Mouse (Mus musculus) hindbrain, embryonic 14.5 days (tissue): Measurements from ENCODE around the gene Vps4b. TPM values are rescaled to one million over a fixed set of nuclear protein-coding genes. Genes with fewer than 3 reads are reported as not detected.

ENCODE experiments used
- ATAC-seq: fragments of 200-750 bp; cut with Nextera tagmentation; 2 replicates; pipeline ENCODE4 v1.8.0; 2017; ENCODE audit warnings: moderate number of reproducible peaks, mild to moderate bottlenecking, moderate TSS enrichment, moderate library complexity; ENCODE audit not compliant: low FRiP score
- DNase-seq: peaks from one replicate; pipeline ENCODE4 v3.0.0-alpha.2; 2015; ENCODE audit warnings: low spot score
- H3K27ac ChIP-seq: fragments of 300-500 bp; sonication (generic); 2 replicates; pipeline ENCODE4 v1.5.1; 2014; ENCODE audit warnings: mild to moderate bottlenecking, moderate library complexity
- H3K27me3 ChIP-seq: fragments of 300-500 bp; sonication (generic); 2 replicates; pipeline ENCODE4 v1.6.1; 2014; ENCODE audit warnings: mild to moderate bottlenecking, low read length, mixed read lengths; ENCODE audit not compliant: control insufficient read depth, insufficient read depth
- H3K36me3 ChIP-seq: fragments of 300-500 bp; sonication (generic); replicated peaks from 2 replicates; pipeline ENCODE4 v1.6.1; 2014; ENCODE audit not compliant: control insufficient read depth, insufficient read depth
- H3K4me1 ChIP-seq: fragments of 300-500 bp; sonication (generic); replicated peaks from 2 replicates; pipeline ENCODE4 v1.6.1; 2014; ENCODE audit warnings: antibody characterized with exemption, low read length, mixed read lengths; ENCODE audit not compliant: control insufficient read depth, insufficient read depth
- H3K4me2 ChIP-seq: fragments of 300-500 bp; sonication (generic); replicated peaks from 2 replicates; pipeline ENCODE4 v1.6.1; 2014; ENCODE audit warnings: mild to moderate bottlenecking, moderate library complexity
- H3K4me3 ChIP-seq: fragments of 300-500 bp; sonication (generic); replicated peaks from 2 replicates; pipeline ENCODE4 v1.5.1; 2014; ENCODE audit warnings: mild to moderate bottlenecking, low read length
- H3K9ac ChIP-seq: fragments of 300-500 bp; sonication (generic); 2 replicates; pipeline ENCODE4 v1.6.1; 2014
- H3K9me3 ChIP-seq: fragments of 300-500 bp; sonication (generic); 2 replicates; pipeline ENCODE4 v1.6.1; 2016; ENCODE audit warnings: low read length; ENCODE audit not compliant: control insufficient read depth
- WGBS: fragments of 180-500 bp; shearing (Covaris S2); extraction: QIAGEN DNeasy Blood & Tissue Kit; methylation state at CpG from one replicate; pipeline ENCODE4 v1.1.7; 2014; 5-methylcytosine and 5-hydroxymethylcytosine counted together
- polyA plus RNA-seq: library from polyadenylated mRNA; unstranded; fragments of >200 nt; fragmentation: Nextera tagmentation; extraction: Ambion mirVana; gene quantifications from 2 replicates; pipeline ENCODE4 v1.2.1, GENCODE M21; 2014

Vps4b gene
- polyA plus RNA-seq, 1 experiment from 2014 or later, result 36.0 TPM

- H3K4me3 ChIP-seq, result peak overlapping the region; percentile 66
- 4% methylated on average over 20 of the region's 21 CpGs for WGBS
- no peaks in the 10 kb centered on the region for H3K36me3 ChIP-seq
- H3K9me3 ChIP-seq, result no peaks in the 10 kb centered on the region
- peak overlapping the region; percentile 91 for H3K4me2 ChIP-seq
- H3K4me1 ChIP-seq, result peaks cover 28% of the 10 kb centered on the region
- ATAC-seq (peak; percentile 66), DNase-seq (peak; percentile 61)
- peak overlapping the region; percentile 87 for H3K27ac ChIP-seq
- peak overlapping the region; percentile 81 for H3K9ac ChIP-seq
- no peaks in the 10 kb centered on the region for H3K27me3 ChIP-seq
These were observed 82.0 kb downstream of the Vps4b start for GRCm38 (mm10) chr1:106714530-106714981.

Other genes with a start within 250 kb of the Vps4b start
- 11.4 and 11.9 TPM in 2 replicates for gene Bcl2, start 82.5 kb downstream of the Vps4b start, polyA plus RNA-seq
- 15.2 and 16.1 TPM in 2 replicates for gene Kdsr, start 37.0 kb downstream of the Vps4b start, polyA plus RNA-seq
- gene Serpinb5, start 64.4 kb upstream of the Vps4b start, polyA plus RNA-seq, result 0.19 TPM in 1 of 2 replicates, not detected in the other
- gene Serpinb12, start 137.7 kb upstream of the Vps4b start, polyA plus RNA-seq, result 0.12 TPM in 1 of 2 replicates, not detected in the other
- gene Serpinb13, start 184.3 kb upstream of the Vps4b start, polyA plus RNA-seq, result not detected in 2 replicates